Mouse (Mus musculus): Measurements from ENCODE around the gene Nr1i3.

- no peak for TF ChIP-seq CTCF (IDR thresholded peaks at IDR 0.05; ENCODE audit: control insufficient read depth, insufficient read depth, insufficient replicate concordance, low read depth, low read length)
- TF ChIP-seq POLR2A (IDR thresholded peaks at IDR 0.05; ENCODE audit: control insufficient read depth, low read depth, low read length), result no peak
These were observed 13.0 kb downstream of the Nr1i3 start for GRCm38 (mm10) chr1:171226780-171227179.
